Mouse (Mus musculus) CD4-positive helper T cell, adult 2 months (primary cell): ENCODE data around the gene Ttc36.

Experiments
- DNase-seq: peaks from one replicate; pipeline ENCODE4 v3.0.0-alpha.2; 2012; ENCODE audit warnings: low read depth, missing footprints, low spot score

The Ttc36 gene

DNA sequence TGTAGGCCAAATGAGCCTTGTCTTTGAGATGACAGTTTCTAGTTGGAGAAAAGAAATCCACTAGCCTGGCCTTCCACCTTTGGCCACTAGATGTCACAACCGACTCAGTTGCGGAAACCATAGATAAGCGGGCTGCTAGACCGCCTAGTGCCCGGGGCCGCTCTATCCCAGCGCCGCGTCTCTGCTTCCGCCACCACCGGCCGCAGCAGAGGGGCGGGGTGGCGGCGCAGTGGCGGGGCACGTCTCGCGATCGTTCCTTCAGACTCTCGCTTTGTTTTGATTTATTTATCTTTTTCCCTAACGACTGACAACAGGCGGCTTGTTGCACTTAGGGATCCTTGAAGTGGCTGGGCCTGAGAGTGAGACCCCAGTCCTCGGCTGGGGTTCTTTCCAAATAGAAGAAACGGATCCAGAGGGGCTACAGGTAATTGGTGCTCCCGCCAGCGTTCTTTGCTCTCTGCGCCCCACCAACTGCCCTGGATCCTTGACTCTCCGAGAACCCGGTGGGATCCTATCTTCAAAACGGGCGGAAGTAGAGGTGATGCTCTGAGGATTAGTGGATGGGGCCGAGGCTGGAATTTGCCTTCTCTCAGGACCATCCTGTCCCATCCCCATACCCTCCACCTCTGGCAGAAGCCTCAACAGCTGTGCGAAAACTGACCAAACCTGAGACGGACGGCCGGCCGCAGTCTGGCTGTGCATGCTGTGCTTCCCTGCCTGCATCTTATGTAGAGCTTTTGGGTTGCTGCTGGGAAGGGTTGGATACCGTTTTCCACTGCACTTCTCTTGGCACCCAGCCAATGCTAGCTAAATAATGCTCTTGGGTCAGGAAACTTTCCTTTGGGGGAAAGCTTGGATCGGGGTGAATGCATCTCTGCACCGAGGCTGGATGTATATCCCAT lies 29.9 kb downstream of the Ttc36 start:
- peak; percentile 97 for DNase-seq

DNA sequence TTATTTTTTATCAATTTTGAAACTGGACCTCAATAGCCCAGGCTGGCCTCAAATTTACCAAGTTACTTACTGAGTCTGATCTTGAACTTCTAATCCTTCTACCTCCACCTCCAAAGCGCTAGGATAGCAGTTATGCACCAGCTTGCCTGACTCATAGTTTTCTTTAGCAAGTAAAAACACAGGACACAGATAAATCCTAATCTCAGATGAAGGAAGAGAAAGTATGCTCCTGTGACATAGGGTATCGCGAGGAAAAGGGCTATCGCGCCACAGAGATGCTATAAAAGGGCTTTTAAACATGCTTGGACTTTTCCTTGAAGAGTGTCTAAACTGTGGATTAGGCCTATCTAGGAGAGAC lies 30.5 kb downstream of the Ttc36 start:
- no peak for DNase-seq

DNA sequence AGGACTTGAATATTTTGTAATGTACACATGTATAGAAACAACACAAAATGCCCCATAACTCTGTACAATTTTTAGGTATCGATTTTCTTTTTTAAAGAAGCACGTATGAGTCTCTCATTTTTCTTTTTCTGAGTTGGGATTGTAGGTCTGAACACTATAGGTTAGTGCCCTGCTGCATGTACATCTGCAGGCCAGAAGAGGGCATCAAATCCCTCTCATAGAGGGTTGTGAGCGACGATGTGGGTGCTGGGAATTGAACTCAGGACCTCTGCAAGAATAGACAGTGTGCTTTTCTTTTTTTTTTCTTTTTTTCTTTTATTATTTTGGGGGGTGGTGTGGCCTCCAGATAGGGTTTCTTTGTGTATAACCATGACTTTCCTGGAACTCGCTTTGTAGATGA lies 31.5 kb downstream of the Ttc36 start:
- peak; percentile 16 for DNase-seq

DNA sequence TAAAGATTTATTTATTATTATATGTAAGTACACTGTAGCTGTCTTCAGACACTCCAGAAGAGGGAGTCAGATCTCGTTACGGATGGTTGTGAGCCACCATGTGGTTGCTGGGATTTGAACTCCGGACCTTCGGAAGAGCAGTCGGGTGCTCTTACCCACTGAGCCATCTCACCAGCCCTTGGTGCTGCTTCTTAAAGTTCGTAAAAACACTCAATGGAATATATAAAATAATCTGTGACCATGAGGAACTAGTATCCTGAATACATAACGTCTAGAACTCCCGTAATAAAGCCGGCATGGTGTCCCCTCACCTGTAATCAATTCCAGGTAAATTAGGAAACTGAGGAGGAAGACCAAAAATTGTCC lies 34.9 kb downstream of the Ttc36 start:
- peak; percentile 14 for DNase-seq

DNA sequence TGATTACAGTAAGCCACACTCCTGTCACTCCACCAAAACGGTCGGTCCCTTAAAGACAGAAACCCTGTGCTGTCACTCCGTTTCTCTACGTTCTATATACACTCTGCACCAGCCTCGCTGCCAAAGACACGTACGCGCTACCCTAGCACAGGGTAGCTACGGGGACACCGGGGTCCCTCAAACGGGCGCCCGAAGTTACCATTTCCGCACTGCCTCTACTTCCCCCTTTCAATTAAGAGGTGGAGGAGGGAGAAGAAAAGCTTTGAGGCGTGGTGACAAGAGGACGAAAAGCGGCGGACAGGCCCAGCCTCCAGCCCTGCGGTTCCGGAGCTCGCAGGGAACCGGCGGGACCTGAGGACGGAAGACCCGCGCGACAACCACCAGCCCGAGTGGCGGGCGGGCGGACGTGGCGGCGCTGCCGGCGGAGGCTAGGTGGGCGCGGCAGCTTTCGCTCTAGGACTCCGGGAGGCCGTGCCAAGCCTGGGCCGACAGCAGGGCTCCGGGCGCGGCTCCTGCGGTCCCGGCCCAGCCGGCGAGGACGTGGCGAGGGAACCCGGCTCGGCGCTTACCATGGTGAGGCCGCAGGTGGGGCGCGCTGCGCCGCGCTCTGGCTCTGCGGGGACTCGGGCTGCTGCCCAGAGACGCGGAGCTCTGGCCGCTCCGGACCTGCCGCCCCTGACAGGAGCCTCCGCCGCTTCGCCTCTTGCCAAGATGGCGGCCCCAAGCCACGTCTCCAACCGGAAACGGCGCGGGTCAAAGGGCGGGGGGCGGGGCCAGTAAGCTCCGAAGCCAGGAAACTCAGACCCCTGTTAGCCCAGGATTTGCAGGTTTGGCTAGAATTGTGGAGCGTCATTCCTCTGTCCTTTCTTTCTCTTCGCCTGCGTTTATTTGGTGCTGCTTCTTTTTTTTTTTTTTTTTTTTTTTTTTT lies 35.5 kb downstream of the Ttc36 start, which contains the start of the genes Arcn1 and Ift46:
Gene Arcn1, minus strand, starts transcription at position 745 of the 928 bp plus-strand sequence.
Gene Ift46, plus strand, starts transcription at position 808 of the 928 bp plus-strand sequence.
- peak; percentile 92 for DNase-seq

DNA sequence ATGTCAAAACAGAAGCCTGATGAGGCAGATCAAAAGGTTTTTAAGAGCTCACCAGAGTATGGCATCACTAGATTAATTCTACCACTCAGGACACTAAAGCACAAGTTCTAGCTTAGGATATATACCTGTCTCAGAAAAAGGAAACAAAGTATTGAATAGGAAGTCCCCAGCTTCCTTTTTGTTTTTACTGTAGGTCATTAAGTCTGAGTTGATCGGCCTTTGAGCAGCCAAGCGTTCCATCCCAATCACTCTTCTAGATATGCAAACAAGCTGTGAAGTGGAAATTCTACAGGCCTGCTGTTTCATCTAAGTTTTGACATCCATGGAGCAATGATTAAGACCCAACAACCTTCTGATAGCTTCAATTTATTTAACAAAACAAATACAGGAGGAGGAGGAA lies 42.0 kb downstream of the Ttc36 start:
- no peak for DNase-seq
